Mouse (Mus musculus): ENCODE data around the gene Blcap. TPM values are rescaled to one million over a fixed set of nuclear protein-coding genes. Genes with fewer than 3 reads are reported as not detected.

Gene Blcap
- polyA plus RNA-seq, 1 experiment: 35.3 TPM

DNA sequence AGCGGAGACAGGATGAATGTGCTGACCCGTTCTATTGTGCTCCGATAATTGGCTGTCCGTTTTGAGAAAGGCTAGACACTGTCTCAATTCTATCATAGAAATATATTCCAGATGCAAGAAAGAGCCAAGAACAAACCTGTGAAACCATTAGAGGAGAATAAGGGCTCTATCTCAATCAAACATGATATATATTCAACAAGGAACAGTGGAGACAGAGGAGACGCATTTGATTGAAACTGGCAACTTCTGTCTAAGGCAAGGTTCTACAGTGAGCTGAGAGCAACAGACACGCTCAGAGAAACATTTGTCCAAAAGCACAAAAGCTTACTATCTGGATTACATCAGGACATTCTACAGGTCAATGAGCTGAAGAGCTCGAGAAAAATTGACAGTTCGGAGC is 29.4 kb downstream of the Blcap start:
- no peak overlapping the region for H3K27ac ChIP-seq (ENCODE audit: control insufficient read depth, insufficient read depth, low read length)
- H3K27me3 ChIP-seq (ENCODE audit: control insufficient read depth, insufficient read depth, low read length): no peaks in the 10 kb centered on the region
- no peaks in the 10 kb centered on the region for H3K36me3 ChIP-seq (ENCODE audit: control insufficient read depth, insufficient read depth, low read length)
- H3K4me3 ChIP-seq (ENCODE audit: control insufficient read depth, insufficient read depth, low read length): no peak overlapping the region
- 96% methylated on average over 8 of the region's 8 CpGs for WGBS
- DNase-seq: no peak
- TF ChIP-seq POLR2A (IDR thresholded peaks at IDR 0.05; ENCODE audit: control insufficient read depth, extremely low read depth, insufficient read depth, low read length, poor library complexity): no peak
- TF ChIP-seq CTCF (IDR thresholded peaks at IDR 0.05; ENCODE audit: borderline replicate concordance, control insufficient read depth, extremely low read depth, insufficient read depth, low read length, poor library complexity): no peak
- no peaks in the 10 kb centered on the region for H3K4me1 ChIP-seq (replicated peaks; ENCODE audit: control insufficient read depth, insufficient read depth, low read length)

DNA sequence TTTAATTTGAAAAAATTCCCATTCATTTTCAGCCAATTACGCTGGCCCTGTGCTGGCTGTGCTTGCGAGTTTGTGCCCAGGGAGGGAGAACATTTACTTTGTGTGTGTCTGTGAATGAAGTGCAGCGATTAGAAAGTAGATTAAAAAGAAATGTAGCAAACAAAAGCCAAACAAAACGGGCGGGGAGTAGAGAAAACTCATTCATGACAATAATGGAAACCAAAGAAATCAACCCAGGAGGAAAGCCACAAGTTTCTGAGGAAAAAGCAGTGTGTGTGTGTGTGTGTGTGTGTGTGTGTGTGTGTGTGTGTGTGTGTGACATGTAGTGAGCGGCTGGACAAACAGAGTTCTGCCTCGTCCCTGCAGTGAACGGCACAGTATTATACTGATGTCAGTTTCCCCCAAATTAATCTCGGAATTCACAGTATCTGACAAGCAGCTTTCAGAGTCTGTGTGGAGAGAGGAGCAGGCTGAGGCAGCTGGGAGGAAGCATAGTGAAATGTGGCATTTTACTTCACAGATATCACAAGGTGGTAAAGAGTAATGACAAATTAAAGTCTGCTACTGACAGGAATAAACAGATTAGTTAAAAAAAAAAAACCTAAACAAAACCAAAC is 30.0 kb downstream of the Blcap start:
- TF ChIP-seq CTCF (IDR thresholded peaks at IDR 0.05; ENCODE audit: borderline replicate concordance, control insufficient read depth, extremely low read depth, insufficient read depth, low read length, poor library complexity): no peak
- no peak for TF ChIP-seq POLR2A (IDR thresholded peaks at IDR 0.05; ENCODE audit: control insufficient read depth, extremely low read depth, insufficient read depth, low read length, poor library complexity)
- Histone ChIP-seq H3K27me3 (ENCODE audit: control insufficient read depth, insufficient read depth, low read length) (no peaks in the 10 kb centered on the region), H3K4me1 (replicated peaks; ENCODE audit: control insufficient read depth, insufficient read depth, low read length) (no peaks in the 10 kb centered on the region), H3K36me3 (ENCODE audit: control insufficient read depth, insufficient read depth, low read length) (no peaks in the 10 kb centered on the region), H3K27ac (ENCODE audit: control insufficient read depth, insufficient read depth, low read length) (no peak overlapping the region; the same call in 1 of the 2 replicates), H3K4me3 (ENCODE audit: control insufficient read depth, insufficient read depth, low read length) (no peak overlapping the region)
- DNase-seq: no peak
- WGBS: 93% methylated on average over 9 of the region's 9 CpGs

DNA sequence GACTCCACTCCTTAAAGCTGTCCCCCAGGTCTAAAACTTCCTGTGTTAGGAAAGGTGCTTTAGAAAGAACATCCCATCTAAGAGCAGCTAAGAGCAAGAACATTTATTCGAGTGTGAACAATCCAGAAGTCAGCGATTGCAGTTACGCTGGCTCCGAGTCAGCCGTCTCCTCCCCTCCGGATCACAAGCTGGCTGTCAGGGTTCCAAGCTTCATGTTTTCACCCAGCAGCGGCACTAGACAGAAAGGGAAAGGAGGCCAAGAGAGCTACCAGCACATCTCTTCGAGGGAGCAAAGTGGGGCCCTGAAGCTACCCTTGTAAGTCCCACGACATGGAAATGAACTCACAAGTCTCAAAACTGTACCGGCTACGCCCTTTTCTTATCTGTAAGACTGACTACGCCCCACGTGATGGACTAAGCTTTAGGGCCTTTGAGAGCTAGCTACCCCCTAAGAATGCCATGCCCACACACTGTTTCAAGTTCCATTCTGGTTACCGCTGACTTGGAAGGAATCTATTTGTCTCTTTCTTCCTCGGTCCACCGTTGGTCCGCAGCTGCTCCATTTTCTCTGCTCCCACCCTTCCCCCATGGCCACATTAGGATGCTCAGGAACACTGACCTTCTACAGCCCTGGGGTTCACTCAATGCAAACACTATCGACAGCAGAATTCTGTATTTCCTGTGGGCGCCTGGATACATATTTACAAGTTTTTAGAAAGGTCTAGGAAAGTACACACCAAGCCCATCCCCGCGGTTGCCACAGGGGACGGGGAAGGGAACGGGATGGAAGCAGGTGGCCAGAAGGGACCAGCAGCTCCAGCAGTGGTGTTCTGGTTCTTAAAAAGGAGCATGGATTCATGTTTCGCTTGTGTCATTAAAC is 30.8 kb downstream of the Blcap start:
- Histone ChIP-seq H3K27me3 (ENCODE audit: control insufficient read depth, insufficient read depth, low read length) (no peaks in the 10 kb centered on the region), H3K27ac (ENCODE audit: control insufficient read depth, insufficient read depth, low read length) (no peak overlapping the region; the same call in 1 of the 2 replicates), H3K4me3 (ENCODE audit: control insufficient read depth, insufficient read depth, low read length) (no peak overlapping the region), H3K4me1 (replicated peaks; ENCODE audit: control insufficient read depth, insufficient read depth, low read length) (no peaks in the 10 kb centered on the region), H3K36me3 (ENCODE audit: control insufficient read depth, insufficient read depth, low read length) (no peaks in the 10 kb centered on the region)
- TF ChIP-seq CTCF (IDR thresholded peaks at IDR 0.05; ENCODE audit: borderline replicate concordance, control insufficient read depth, extremely low read depth, insufficient read depth, low read length, poor library complexity) (no peak), POLR2A (IDR thresholded peaks at IDR 0.05; ENCODE audit: control insufficient read depth, extremely low read depth, insufficient read depth, low read length, poor library complexity) (no peak)
- WGBS: 94% methylated on average over 24 of the region's 24 CpGs
- DNase-seq: no peak

DNA sequence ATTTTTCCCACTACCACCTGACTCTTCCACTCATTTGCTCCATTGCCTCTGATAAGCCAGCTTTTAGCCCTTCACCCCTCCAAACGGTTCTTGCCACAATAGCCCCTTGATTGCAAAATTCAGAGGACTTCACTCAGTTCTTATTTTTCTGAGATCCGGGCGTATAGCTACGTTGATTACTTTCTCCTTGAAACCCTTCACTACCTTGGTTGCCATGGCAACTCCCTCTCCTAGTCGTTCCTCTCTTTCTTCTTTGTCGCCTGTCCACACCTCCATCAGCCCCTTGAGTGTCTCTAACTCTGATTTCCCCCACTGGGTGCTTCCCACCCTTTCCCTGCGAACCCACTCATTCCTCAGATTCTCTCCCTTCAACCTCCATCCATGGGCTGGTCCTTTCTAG is 34.0 kb downstream of the Blcap start:
- Histone ChIP-seq H3K27ac (ENCODE audit: control insufficient read depth, insufficient read depth, low read length) (no peak overlapping the region), H3K4me1 (replicated peaks; ENCODE audit: control insufficient read depth, insufficient read depth, low read length) (no peaks in the 10 kb centered on the region), H3K36me3 (ENCODE audit: control insufficient read depth, insufficient read depth, low read length) (no peaks in the 10 kb centered on the region), H3K4me3 (ENCODE audit: control insufficient read depth, insufficient read depth, low read length) (no peak overlapping the region), H3K27me3 (ENCODE audit: control insufficient read depth, insufficient read depth, low read length) (no peaks in the 10 kb centered on the region)
- WGBS: 29% methylated on average over 7 of the region's 7 CpGs
- TF ChIP-seq CTCF (IDR thresholded peaks at IDR 0.05; ENCODE audit: borderline replicate concordance, control insufficient read depth, extremely low read depth, insufficient read depth, low read length, poor library complexity) (no peak), POLR2A (IDR thresholded peaks at IDR 0.05; ENCODE audit: control insufficient read depth, extremely low read depth, insufficient read depth, low read length, poor library complexity) (no peak)
- DNase-seq: no peak

DNA sequence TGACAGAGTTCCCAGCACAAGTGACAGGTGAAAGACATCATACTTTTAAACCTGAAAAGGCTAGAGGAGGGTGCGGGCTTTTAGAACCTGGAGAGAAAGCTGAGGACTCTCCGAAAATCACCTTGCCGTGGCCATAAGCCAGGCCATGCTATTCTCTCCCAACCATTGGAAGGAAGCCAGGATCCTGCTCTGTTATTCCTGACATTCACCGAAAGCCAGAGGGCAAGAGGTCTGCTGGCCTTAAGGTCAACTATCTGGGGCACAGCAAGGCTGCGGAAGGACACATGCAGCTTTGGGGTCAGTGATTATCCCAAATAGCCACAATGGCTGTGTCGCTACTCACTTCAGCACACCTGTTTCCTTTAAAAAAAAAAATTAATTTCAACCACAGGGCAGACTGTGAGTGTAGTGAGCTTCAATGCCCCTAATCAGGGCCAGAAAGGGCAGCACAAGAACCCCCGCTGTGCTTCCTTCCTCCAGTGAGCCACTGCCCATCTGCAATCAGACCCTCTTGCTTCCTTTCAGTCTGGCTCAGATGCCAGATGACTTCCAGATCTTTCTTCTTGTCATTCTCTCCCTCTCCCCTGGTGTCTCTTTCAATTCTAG is 34.5 kb downstream of the Blcap start:
- H3K4me3 ChIP-seq (ENCODE audit: control insufficient read depth, insufficient read depth, low read length): no peak overlapping the region
- 61% methylated on average over 7 of the region's 7 CpGs for WGBS
- DNase-seq: no peak
- no peaks in the 10 kb centered on the region for H3K36me3 ChIP-seq (ENCODE audit: control insufficient read depth, insufficient read depth, low read length)
- no peaks in the 10 kb centered on the region for H3K4me1 ChIP-seq (replicated peaks; ENCODE audit: control insufficient read depth, insufficient read depth, low read length)
- no peaks in the 10 kb centered on the region for H3K27me3 ChIP-seq (ENCODE audit: control insufficient read depth, insufficient read depth, low read length)
- no peak for TF ChIP-seq POLR2A (IDR thresholded peaks at IDR 0.05; ENCODE audit: control insufficient read depth, extremely low read depth, insufficient read depth, low read length, poor library complexity)
- no peak for TF ChIP-seq CTCF (IDR thresholded peaks at IDR 0.05; ENCODE audit: borderline replicate concordance, control insufficient read depth, extremely low read depth, insufficient read depth, low read length, poor library complexity)
- no peak overlapping the region for H3K27ac ChIP-seq (ENCODE audit: control insufficient read depth, insufficient read depth, low read length)

DNA sequence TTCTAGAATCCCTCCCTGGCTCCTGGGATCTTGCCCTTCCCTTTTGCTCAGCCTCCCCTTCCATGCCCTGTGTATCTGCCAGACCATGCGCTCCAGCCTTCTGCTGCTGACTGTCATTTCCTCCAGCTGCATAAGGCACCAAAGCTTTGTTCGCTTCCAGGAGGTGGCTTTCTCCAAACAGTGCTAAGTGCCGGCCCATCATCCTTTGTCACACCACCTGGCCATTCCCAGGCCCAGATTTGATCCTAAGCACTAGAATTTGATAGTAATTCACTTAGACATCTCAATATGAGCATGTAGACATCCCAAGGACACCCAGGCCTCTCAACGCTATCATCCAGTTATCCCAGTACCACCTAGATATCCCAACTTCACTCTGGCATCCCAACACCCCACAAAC is 36.9 kb downstream of the Blcap start:
- TF ChIP-seq CTCF (IDR thresholded peaks at IDR 0.05; ENCODE audit: borderline replicate concordance, control insufficient read depth, extremely low read depth, insufficient read depth, low read length, poor library complexity): no peak
- no peak for TF ChIP-seq POLR2A (IDR thresholded peaks at IDR 0.05; ENCODE audit: control insufficient read depth, extremely low read depth, insufficient read depth, low read length, poor library complexity)
- Histone ChIP-seq H3K27ac (ENCODE audit: control insufficient read depth, insufficient read depth, low read length) (no peak overlapping the region), H3K4me1 (replicated peaks; ENCODE audit: control insufficient read depth, insufficient read depth, low read length) (no peaks in the 10 kb centered on the region), H3K27me3 (ENCODE audit: control insufficient read depth, insufficient read depth, low read length) (no peaks in the 10 kb centered on the region), H3K4me3 (ENCODE audit: control insufficient read depth, insufficient read depth, low read length) (no peak overlapping the region), H3K36me3 (ENCODE audit: control insufficient read depth, insufficient read depth, low read length) (no peaks in the 10 kb centered on the region)
- 91% methylated on average over 4 of the region's 4 CpGs for WGBS
- DNase-seq: no peak

Measured in thymus, adult 2 months (tissue).